Mouse (Mus musculus): Measurements from ENCODE around the gene Mon1a. TPM values are rescaled to one million over a fixed set of nuclear protein-coding genes. Genes with fewer than 3 reads are reported as not detected.

Mon1a gene
- polyA plus RNA-seq, 1 experiment from 2014 or later, result 3.9 TPM

DNA sequence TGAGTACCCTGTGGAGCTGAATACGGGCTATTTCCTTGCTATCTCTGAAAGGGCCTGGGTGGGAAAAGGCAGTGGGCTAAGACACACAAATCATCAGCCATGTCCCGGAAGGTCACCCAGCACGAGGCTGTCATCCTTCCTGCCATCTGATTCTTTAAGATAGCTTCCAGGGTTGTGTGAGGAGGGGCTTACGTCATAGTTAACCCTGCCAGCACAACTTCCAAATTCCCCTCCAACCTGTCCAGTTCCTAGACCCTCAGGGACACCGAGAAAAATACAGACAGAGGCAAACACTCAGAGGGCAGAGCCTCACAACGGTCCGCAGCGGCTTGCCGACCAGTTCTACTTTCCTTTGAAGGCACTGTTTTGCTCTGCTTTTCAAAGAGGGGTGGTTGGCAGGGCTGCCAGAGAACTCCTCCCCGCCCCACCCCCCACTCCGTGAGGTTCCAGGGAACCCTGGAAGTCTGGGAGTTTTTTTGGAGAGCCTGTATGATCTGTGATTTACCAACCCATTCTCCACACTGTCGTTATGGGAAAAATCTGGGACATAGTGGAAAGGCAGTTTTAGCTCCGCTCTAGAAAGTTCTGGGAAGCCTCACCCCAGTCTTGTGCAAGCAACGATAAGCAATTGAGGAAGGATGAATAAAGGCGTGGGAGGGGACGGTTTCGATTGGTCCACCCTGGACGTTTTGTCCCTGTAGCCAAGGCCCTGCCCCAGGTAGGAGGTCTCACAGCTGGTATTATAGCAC lies 20.6 kb downstream of the Mon1a start:
- Histone ChIP-seq H3K9me3 (replicated peaks) (no peaks in the 10 kb centered on the region), H3K36me3 (replicated peaks) (no peaks in the 10 kb centered on the region), H3K27ac (replicated peaks) (no peak overlapping the region), H3K4me1 (replicated peaks) (peaks cover 40% of the 10 kb centered on the region), H3K27me3 (peaks cover 28% of the 10 kb centered on the region), H3K4me2 (peak overlapping the region; percentile 34), H3K9ac (no peak overlapping the region), H3K4me3 (replicated peaks) (no peak overlapping the region)
- ATAC-seq (ENCODE audit: insufficient read depth), result no peak
- WGBS (ENCODE audit: insufficient replicate concordance), result 33% methylated on average over 18 of the region's 18 CpGs

DNA sequence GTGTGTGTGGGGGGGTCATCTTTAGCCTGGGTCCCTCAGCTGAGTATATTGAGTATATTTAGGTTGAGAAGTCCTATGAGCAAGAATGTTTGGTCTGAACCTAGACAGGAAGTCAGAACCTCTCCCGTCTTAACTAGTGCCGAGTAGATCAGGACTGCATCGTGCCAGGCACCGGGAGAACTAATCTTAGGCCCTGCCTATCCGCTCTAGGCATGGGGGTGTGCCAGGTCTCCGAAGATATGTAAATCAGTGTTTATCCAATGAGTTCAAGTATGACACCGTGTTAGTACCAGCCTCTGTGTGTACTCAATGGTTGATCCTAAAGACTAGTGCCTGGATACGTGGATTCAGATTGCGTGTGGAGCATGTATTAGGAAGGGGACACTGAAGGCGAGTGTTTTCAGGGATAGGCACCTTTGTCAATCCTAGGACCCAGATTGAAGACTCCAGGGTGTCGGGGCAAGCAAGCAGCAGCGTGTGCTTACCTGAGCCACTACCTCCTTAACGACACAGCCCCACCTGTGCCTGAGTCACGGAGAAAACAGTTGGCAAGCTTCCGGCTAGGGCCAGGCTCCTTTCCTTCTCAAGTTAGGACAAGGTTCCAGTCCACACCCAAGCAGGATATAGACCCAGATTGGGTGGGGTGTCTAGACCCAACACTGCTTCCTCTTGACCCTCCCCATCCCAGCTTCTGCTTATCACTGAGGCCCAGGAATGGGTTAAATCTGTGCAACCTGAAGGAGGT lies 22.2 kb downstream of the Mon1a start:
- H3K36me3 ChIP-seq (replicated peaks), result no peaks in the 10 kb centered on the region
- H3K27me3 ChIP-seq, result peaks cover 36% of the 10 kb centered on the region
- H3K27ac ChIP-seq (replicated peaks), result no peak overlapping the region
- WGBS (ENCODE audit: insufficient replicate concordance), result 76% methylated on average over 15 of the region's 15 CpGs
- ATAC-seq (ENCODE audit: insufficient read depth), result no peak
- no peaks in the 10 kb centered on the region for H3K9me3 ChIP-seq (replicated peaks)
- H3K9ac ChIP-seq, result no peak overlapping the region
- H3K4me2 ChIP-seq, result no peak overlapping the region
- no peak overlapping the region for H3K4me3 ChIP-seq (replicated peaks)
- peaks cover 38% of the 10 kb centered on the region for H3K4me1 ChIP-seq (replicated peaks)

- Histone ChIP-seq H3K27me3 (peaks cover 35% of the 10 kb centered on the region; the same call in 1 of the 2 replicates), H3K9ac (no peak overlapping the region), H3K4me3 (replicated peaks) (no peak overlapping the region), H3K27ac (replicated peaks) (no peak overlapping the region), H3K4me2 (no peak overlapping the region), H3K36me3 (replicated peaks) (no peaks in the 10 kb centered on the region), H3K9me3 (replicated peaks) (no peaks in the 10 kb centered on the region), H3K4me1 (replicated peaks) (no peaks in the 10 kb centered on the region)
- WGBS (ENCODE audit: insufficient replicate concordance), result 69% methylated on average over 16 of the region's 16 CpGs
- no peak for ATAC-seq (ENCODE audit: insufficient read depth)
Measured at GRCm38 (mm10) chr9:107914764-107915420, 26.9 kb downstream of the Mon1a start.

DNA sequence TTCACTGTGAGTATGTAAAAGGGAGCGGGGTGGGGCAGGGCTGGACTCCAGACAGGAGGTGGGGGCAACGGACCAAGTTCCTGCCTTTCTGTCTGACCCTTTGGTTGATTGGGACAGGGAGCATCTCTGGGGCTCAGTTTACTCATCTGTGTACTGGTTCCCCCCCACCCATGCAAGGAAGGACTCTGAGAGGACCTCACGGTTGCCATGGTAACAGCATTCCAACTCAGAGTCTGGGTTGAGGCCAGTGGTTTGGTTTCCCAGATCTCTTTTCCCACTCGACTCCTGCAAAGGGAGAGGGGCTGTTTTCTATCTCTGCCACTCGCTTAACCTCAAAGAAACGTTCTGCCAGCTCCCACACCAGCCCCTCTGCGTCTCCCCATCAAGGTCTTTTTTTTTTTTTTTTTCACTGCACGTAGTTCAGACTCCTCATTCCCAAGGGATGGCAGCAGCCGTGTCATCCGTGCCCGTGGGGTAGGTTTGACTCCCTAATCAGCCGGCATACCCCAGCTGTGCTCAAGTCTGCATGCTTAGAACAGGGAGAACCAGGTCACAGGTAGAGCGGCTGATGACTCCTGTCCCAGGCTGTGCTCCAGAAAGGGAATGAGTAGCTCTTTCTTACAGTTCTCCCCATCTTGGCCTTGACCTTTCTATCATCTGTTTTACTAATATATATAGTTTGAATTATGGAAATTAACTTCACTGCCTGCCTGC lies 30.1 kb downstream of the Mon1a start:
- H3K9ac ChIP-seq, result no peak overlapping the region
- WGBS (ENCODE audit: insufficient replicate concordance), result 50% methylated on average over 13 of the region's 13 CpGs

DNA sequence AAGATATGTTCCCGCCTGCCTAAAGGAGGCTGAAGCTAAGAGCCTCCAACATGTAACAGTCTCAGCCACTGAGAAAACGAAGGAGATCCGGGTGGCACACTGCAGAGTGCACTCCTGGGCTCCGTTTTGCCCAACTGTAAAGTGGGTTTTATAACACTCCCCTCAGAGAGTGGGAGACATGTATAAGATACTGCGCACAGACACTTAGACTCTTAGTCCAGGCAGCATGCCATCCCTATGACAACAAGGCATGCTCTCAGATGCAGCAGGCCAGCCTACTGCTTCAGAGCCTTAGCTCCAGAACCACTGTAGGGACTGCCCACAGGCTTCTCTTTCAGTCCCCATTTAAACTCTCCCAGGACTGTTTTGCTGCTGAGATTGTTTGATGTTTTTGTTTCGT lies 30.9 kb downstream of the Mon1a start:
- H3K36me3 ChIP-seq (replicated peaks), result no peaks in the 10 kb centered on the region
- WGBS (ENCODE audit: insufficient replicate concordance), result 56% methylated on average over 6 of the region's 6 CpGs
- no peaks in the 10 kb centered on the region; the same call in 1 of the 2 replicates for H3K4me1 ChIP-seq (replicated peaks)
- H3K4me2 ChIP-seq, result no peak overlapping the region
- no peak for ATAC-seq (ENCODE audit: insufficient read depth)
- H3K27ac ChIP-seq (replicated peaks), result no peak overlapping the region
- no peaks in the 10 kb centered on the region for H3K9me3 ChIP-seq (replicated peaks)
- H3K27me3 ChIP-seq, result peaks cover 33% of the 10 kb centered on the region
- no peak overlapping the region for H3K9ac ChIP-seq
- no peak overlapping the region for H3K4me3 ChIP-seq (replicated peaks)

More for the DNA sequence above, 30.1 kb downstream of the Mon1a start:
- Histone ChIP-seq H3K4me3 (replicated peaks) (no peak overlapping the region), H3K4me2 (no peak overlapping the region), H3K27me3 (peaks cover 31% of the 10 kb centered on the region; the same call in 1 of the 2 replicates), H3K27ac (replicated peaks) (no peak overlapping the region), H3K4me1 (replicated peaks) (no peaks in the 10 kb centered on the region), H3K36me3 (replicated peaks) (no peaks in the 10 kb centered on the region), H3K9me3 (replicated peaks) (no peaks in the 10 kb centered on the region)
- ATAC-seq (ENCODE audit: insufficient read depth), result no peak

DNA sequence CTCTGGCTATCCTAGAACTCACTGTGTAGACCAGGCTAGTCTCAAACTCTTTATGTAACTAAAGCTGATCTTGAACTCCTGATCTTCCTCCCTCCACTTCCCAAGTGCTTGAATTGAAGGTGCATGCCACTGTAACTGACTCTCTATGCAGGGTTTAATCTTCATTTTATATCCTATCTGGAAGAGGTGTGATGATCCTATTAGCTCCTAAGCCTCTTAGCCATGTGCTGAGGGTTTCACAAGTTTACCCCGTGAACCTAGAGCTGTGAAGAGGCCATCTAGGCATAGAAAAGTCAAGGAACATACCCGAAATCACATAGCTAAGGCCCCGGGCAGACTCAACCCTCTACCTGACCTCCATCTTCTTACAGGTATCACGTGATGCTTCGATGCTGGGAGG lies 31.5 kb downstream of the Mon1a start:
- H3K4me3 ChIP-seq (replicated peaks), result no peak overlapping the region
- H3K9me3 ChIP-seq (replicated peaks), result no peaks in the 10 kb centered on the region
- no peak for ATAC-seq (ENCODE audit: insufficient read depth)
- H3K4me1 ChIP-seq (replicated peaks), result no peaks in the 10 kb centered on the region; the same call in none of the 2 replicates
- H3K4me2 ChIP-seq, result no peak overlapping the region
- 54% methylated on average over 5 of the region's 5 CpGs for whole genome bisulfite sequencing (ENCODE audit: insufficient replicate concordance)
- no peaks in the 10 kb centered on the region for H3K36me3 ChIP-seq (replicated peaks)
- H3K27ac ChIP-seq (replicated peaks), result no peak overlapping the region
- H3K27me3 ChIP-seq, result peaks cover 32% of the 10 kb centered on the region
- no peak overlapping the region for H3K9ac ChIP-seq

DNA sequence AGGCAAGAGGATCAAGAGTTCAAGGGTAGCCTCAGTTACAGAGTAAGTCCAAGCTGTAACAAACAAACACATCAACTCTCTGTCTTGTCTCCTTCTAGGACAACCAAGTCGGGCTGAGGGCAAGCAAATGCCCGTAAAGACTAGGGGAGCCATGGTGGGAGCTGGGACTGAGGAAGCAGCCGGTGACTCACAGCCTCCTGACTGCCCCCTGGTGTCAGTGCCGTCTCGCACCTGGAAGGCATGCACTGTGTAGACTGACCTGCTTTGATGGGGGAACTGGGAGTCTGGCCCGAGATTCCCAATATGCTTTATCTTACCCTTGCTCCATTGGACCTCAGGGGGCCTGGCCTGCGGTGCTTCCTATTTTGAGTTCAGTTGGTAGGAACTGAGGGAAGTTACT lies 35.1 kb downstream of the Mon1a start:
- no peak overlapping the region for H3K4me2 ChIP-seq
- H3K4me1 ChIP-seq (replicated peaks), result no peaks in the 10 kb centered on the region; the same call in none of the 2 replicates
- H3K9me3 ChIP-seq (replicated peaks), result no peaks in the 10 kb centered on the region
- H3K4me3 ChIP-seq (replicated peaks), result no peak overlapping the region
- no peak for ATAC-seq (ENCODE audit: insufficient read depth)
- H3K27me3 ChIP-seq, result peaks cover 17% of the 10 kb centered on the region
- 24% methylated on average over 7 of the region's 7 CpGs for WGBS (ENCODE audit: insufficient replicate concordance)
- no peak overlapping the region for H3K27ac ChIP-seq (replicated peaks)
- H3K9ac ChIP-seq, result no peak overlapping the region
- no peaks in the 10 kb centered on the region for H3K36me3 ChIP-seq (replicated peaks)

- Histone ChIP-seq H3K4me3 (replicated peaks) (no peak overlapping the region), H3K27ac (replicated peaks) (no peak overlapping the region), H3K4me2 (no peak overlapping the region), H3K9ac (no peak overlapping the region), H3K36me3 (replicated peaks) (no peaks in the 10 kb centered on the region), H3K9me3 (replicated peaks) (no peaks in the 10 kb centered on the region), H3K4me1 (replicated peaks) (no peaks in the 10 kb centered on the region; the same call in none of the 2 replicates), H3K27me3 (peaks cover 17% of the 10 kb centered on the region)
- ATAC-seq (ENCODE audit: insufficient read depth), result no peak
- 17% methylated on average over 6 of the region's 6 CpGs for WGBS (ENCODE audit: insufficient replicate concordance)
Measured at GRCm38 (mm10) chr9:107923956-107924355, 36.0 kb downstream of the Mon1a start.

GRCm38 (mm10) chr9:107925251-107925650 lies 37.3 kb downstream of the Mon1a start:
- no peaks in the 10 kb centered on the region; the same call in none of the 2 replicates for H3K4me1 ChIP-seq (replicated peaks)
- no peak overlapping the region for H3K27ac ChIP-seq (replicated peaks)
- no peak overlapping the region for H3K4me3 ChIP-seq (replicated peaks)
- 34% methylated on average over 3 of the region's 3 CpGs for WGBS (ENCODE audit: insufficient replicate concordance)
- ATAC-seq (ENCODE audit: insufficient read depth), result no peak
- no peak overlapping the region for H3K9ac ChIP-seq
- no peak overlapping the region for H3K4me2 ChIP-seq
- peaks cover 26% of the 10 kb centered on the region for H3K27me3 ChIP-seq
- no peaks in the 10 kb centered on the region for H3K36me3 ChIP-seq (replicated peaks)
- H3K9me3 ChIP-seq (replicated peaks), result no peaks in the 10 kb centered on the region

DNA sequence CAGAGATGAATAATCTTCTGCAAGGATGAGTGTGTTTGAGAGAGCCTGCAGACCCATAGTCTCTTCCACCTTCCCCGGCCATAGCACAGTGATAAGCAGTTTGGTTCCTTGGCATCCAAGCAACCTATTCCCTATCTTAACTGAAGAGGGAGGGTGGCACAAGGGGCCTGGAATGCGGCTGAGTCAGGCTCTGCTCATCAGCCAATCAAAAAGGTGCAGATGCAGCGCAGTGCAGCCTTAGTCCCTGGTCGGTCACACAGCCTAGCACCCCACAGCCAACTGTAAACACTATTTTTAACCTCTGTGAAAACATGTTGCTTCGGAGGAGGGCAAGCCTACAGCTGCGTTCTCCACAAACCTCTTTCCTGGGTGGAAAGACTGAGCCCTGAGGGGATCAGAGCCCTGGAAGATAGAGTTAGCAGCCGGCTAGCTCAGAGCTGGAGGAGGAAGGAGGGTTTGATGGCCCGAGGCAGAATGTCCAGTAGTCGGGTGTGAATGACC lies 39.0 kb downstream of the Mon1a start:
- Histone ChIP-seq H3K4me2 (no peak overlapping the region), H3K9ac (no peak overlapping the region), H3K4me3 (replicated peaks) (no peak overlapping the region), H3K9me3 (replicated peaks) (no peaks in the 10 kb centered on the region), H3K27me3 (peaks cover 33% of the 10 kb centered on the region), H3K27ac (replicated peaks) (no peak overlapping the region), H3K36me3 (replicated peaks) (no peaks in the 10 kb centered on the region), H3K4me1 (replicated peaks) (no peaks in the 10 kb centered on the region; the same call in none of the 2 replicates)
- WGBS (ENCODE audit: insufficient replicate concordance), result 42% methylated on average over 9 of the region's 9 CpGs
- ATAC-seq (ENCODE audit: insufficient read depth), result no peak
